Mouse (Mus musculus) lung, postnatal 25 days (tissue): ENCODE measurements around the gene Zcrb1.
A peak's percentile ranks its signal among the peaks of the same experiment; 100 is the strongest.
"Not testable (repeated sequence)": the region's sequence is repeated elsewhere in the genome, so short reads cannot be mapped to it uniquely, and the experiment has no call there.

Experiments used
- DNase-seq: peaks from one replicate; pipeline ENCODE4 v3.0.0; 2022; ENCODE audit warnings: low spot score

Gene Zcrb1

GRCm38 (mm10) chr15:93397826-93398698 is at the start of gene Zcrb1, which contains the start of gene Pphln1:
Gene Zcrb1 (minus strand): TSS chr15:93398334.
Gene Pphln1 (plus strand): TSS chr15:93398350.
- DNase-seq, result peak; percentile 82

GRCm38 (mm10) chr15:93443676-93444075 is 45.5 kb upstream of the Zcrb1 start:
- DNase-seq, result no peak

- DNase-seq, result peak; percentile 12
These were observed 44.1 kb upstream of the Zcrb1 start for GRCm38 (mm10) chr15:93442271-93442670.

- DNase-seq, result peak; percentile 63
These were observed 40.5 kb upstream of the Zcrb1 start for GRCm38 (mm10) chr15:93438663-93439062.

GRCm38 (mm10) chr15:93435998-93436397 is 37.9 kb upstream of the Zcrb1 start:
- no peak for DNase-seq

GRCm38 (mm10) chr15:93433811-93434210 is 35.7 kb upstream of the Zcrb1 start:
- no peak for DNase-seq

GRCm38 (mm10) chr15:93422537-93422936 is 24.4 kb upstream of the Zcrb1 start:
- no peak for DNase-seq

- DNase-seq, result no peak
These were observed 22.5 kb upstream of the Zcrb1 start for GRCm38 (mm10) chr15:93420596-93420995.

- peak; percentile 13 for DNase-seq
These were observed 18.2 kb upstream of the Zcrb1 start for GRCm38 (mm10) chr15:93416300-93416699.

- no peak for DNase-seq
These were observed 16.3 kb upstream of the Zcrb1 start for GRCm38 (mm10) chr15:93414456-93414855.

GRCm38 (mm10) chr15:93412445-93412844 is 14.3 kb upstream of the Zcrb1 start:
- DNase-seq, result no peak

GRCm38 (mm10) chr15:93406492-93406891 is 8.4 kb upstream of the Zcrb1 start:
- no peak for DNase-seq

- DNase-seq, result no peak
These were observed 7.4 kb upstream of the Zcrb1 start for GRCm38 (mm10) chr15:93405446-93405986.

- no peak for DNase-seq
These were observed 6.7 kb upstream of the Zcrb1 start for GRCm38 (mm10) chr15:93404849-93405248.

- no peak for DNase-seq
These were observed 4.6 kb upstream of the Zcrb1 start for GRCm38 (mm10) chr15:93402730-93403129.

GRCm38 (mm10) chr15:93401446-93401845 is 3.3 kb upstream of the Zcrb1 start:
- DNase-seq, result no peak

GRCm38 (mm10) chr15:93398699-93399540 is 786 bp upstream of the Zcrb1 start:
- DNase-seq, result no peak

GRCm38 (mm10) chr15:93397269-93397668 is 865 bp downstream of the Zcrb1 start:
- no peak for DNase-seq

- DNase-seq, result no peak
These were observed 16.8 kb downstream of the Zcrb1 start for GRCm38 (mm10) chr15:93381337-93381736.

GRCm38 (mm10) chr15:93379177-93379576 is 19.0 kb downstream of the Zcrb1 start:
- no peak for DNase-seq

GRCm38 (mm10) chr15:93375696-93376095 is 22.4 kb downstream of the Zcrb1 start:
- DNase-seq, result no peak

GRCm38 (mm10) chr15:93372525-93373119 is 25.5 kb downstream of the Zcrb1 start:
- DNase-seq, result not testable (repeated sequence)
